Mouse (Mus musculus): Measurements from ENCODE around the gene Clec2i.
A peak's percentile ranks its signal among the peaks of the same experiment; 100 is the strongest.
"Not testable (repeated sequence)": the region's sequence is repeated elsewhere in the genome, so short reads cannot be mapped to it uniquely, and the experiment has no call there.

Clec2i gene

GRCm38 (mm10) chr6:128887091-128887790 lies at the start of gene Clec2i:
Gene Clec2i (plus strand): TSS chr6:128887588.
- DNase-seq (ENCODE audit: low read depth, low spot score) = not testable (repeated sequence)

GRCm38 (mm10) chr6:128838342-128839265 lies 48.8 kb upstream of the Clec2i start:
- peak; percentile 92 for DNase-seq (ENCODE audit: low read depth, low spot score)

GRCm38 (mm10) chr6:128839266-128839771 lies 48.1 kb upstream of the Clec2i start:
- peak; percentile 96 for DNase-seq (ENCODE audit: low read depth, low spot score)

DNA sequence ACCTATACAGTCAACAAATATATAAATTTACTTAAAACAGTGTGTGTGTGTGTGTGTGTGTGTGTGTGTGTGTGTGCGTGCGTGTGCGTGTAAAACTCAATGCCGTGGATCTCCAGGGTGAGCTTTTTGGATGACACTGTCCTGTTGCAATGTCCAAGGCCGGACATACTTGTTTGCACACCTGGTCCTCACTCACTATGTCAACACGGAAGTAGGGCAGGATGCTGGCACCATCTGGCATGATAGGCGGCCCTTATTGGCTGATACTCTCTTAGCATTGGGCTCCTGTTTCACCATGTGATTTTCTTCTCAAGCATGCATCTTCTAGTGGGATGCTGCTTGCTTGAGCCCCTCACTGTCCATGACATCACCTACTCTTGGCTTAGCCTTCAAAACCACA lies 47.5 kb upstream of the Clec2i start:
- DNase-seq (ENCODE audit: low read depth, low spot score) = no peak

- DNase-seq (ENCODE audit: low read depth, low spot score) = not testable (repeated sequence)
These were observed 46.7 kb upstream of the Clec2i start for GRCm38 (mm10) chr6:128840669-128841068.

- no peak for DNase-seq (ENCODE audit: low read depth, low spot score)
These were observed 45.9 kb upstream of the Clec2i start for GRCm38 (mm10) chr6:128841327-128842089.

- DNase-seq (ENCODE audit: low read depth, low spot score) = no peak
These were observed 44.9 kb upstream of the Clec2i start for GRCm38 (mm10) chr6:128842356-128842944.

GRCm38 (mm10) chr6:128842945-128843478 lies 44.4 kb upstream of the Clec2i start:
- peak; percentile 96 for DNase-seq (ENCODE audit: low read depth, low spot score)

DNA sequence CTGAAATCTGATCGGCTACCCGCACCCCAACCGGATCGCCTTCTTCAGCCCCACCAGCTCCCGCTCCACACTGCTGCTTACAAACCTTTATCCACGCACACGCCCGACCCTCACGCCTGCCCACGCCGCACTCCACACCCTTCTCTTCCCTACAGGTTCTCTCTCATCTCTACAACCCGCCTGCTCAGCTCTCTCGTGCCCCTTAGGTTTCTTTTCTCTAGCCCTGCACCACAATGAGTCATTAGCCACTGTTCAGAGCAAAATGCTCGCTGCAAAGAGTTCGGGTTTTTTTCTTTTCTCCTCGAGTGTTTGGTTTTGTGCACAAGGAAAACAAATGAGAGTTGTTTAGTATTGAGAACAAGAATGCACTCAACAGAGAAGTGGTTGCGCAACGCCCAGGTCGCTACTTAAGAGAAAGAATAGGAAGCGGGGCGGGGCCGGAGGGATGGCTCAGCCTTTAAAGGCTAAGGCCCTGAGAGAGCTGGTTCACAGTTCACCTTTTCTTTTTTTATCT lies 43.9 kb upstream of the Clec2i start:
- peak; percentile 91 for DNase-seq (ENCODE audit: low read depth, low spot score)

- DNase-seq (ENCODE audit: low read depth, low spot score) = peak; percentile 37
These were observed 43.3 kb upstream of the Clec2i start for GRCm38 (mm10) chr6:128844131-128844530.

DNA sequence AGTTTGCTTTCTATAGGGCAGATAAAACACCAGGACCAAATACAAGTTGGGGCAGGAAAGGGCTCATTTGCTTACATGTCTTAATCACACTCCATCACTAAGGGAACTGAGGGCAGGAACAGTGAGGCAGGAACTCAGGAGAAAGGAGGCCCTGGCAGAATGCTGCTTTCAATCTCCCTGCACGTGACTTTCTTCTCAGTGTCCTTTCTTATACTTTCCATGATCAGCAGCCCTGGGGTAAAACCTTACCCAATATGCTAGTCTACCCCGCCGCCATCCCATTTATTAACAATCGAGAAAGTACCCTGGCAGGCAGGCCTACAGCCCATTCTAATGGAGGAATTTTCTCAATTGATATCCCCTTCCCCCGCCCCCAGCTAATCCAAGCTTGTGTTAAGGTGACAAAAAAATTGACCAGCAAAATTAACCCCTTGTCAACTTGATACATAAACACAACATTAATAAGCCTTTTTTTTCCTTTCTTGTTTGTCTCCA lies 42.8 kb upstream of the Clec2i start:
- peak; percentile 23 for DNase-seq (ENCODE audit: low read depth, low spot score)

DNA sequence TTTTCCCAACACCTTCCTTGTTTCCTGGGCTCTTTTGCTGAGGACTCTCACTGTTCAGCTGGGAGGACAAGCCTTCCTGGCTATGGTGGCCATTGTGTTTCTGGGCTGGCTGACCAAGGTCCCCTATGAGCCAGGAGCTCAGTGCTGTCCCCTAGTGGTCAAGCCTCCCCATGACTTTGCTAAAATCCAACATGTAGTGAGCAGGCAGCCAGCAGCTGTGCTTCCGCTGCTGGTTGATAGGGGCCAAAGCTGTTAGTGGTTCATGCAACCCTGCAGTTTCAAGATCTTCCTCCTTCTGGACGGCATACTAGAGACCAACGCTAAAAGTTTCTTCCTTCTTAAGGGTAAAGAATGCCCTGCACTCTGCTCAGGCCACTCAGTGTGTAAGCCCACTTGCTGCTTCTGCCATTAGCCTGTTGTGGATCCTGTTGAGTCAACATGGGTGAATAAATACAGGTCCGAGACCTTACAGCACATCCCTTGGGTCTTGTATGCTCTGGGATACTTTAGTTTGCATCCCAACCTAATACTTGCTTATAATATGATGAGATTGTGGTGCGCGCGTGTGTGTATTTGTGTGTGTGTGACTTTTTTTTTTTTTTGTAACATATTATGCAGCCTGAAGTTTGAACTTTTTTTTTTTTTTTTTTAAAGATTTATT lies 41.9 kb upstream of the Clec2i start:
- DNase-seq (ENCODE audit: low read depth, low spot score) = peak; percentile 94

DNA sequence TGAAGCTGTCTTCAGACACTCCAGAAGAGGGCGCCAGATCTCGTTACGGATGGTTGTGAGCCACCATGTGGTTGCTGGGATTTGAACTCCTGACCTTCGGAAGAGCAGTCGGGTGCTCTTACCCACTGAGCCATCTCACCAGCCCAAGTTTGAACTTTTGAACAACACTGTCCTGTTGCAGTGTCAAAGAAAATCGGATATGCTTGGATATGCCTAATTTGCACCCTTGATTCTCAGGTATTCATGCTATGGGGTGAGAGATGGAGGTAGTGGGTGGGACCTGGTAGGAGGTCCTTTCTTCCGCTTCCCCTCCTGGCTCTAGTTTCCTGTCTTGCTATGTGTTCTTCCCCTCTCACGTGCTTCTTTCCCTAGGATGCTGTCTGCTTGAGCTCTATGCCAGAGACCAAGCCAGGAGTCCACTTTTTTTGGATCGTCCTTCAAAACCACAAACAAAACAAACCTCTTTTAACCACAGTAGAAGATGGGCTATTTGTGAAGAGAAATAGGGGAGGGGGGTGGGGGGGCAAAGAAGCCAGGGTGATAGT lies 41.3 kb upstream of the Clec2i start:
- no peak for DNase-seq (ENCODE audit: low read depth, low spot score)

- no peak for DNase-seq (ENCODE audit: low read depth, low spot score)
These were observed 40.0 kb upstream of the Clec2i start for GRCm38 (mm10) chr6:128847401-128847800.

- peak; percentile 68 for DNase-seq (ENCODE audit: low read depth, low spot score)
These were observed 37.5 kb upstream of the Clec2i start for GRCm38 (mm10) chr6:128849902-128850301.

GRCm38 (mm10) chr6:128850671-128851070 lies 36.7 kb upstream of the Clec2i start:
- no peak for DNase-seq (ENCODE audit: low read depth, low spot score)

DNA sequence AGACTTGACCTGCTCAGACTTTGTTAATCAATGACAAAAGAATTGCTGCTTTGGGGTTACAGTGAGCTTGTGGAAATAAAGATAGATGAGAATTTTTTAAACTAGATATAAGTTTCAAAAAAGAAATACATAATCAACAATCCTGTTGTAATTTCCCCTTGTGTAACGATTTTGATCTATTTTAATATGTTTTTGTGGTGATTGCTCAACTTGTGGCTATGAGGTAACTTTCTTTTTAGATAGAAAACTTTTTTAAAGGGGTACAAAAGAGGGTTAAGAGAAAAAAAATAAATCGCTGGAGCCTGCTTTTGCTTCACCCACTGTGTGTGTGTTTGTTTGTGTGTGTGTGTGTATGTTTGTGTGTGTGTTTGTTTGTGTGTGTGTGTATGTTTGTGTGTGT lies 36.2 kb upstream of the Clec2i start:
- no peak for DNase-seq (ENCODE audit: low read depth, low spot score)

DNA sequence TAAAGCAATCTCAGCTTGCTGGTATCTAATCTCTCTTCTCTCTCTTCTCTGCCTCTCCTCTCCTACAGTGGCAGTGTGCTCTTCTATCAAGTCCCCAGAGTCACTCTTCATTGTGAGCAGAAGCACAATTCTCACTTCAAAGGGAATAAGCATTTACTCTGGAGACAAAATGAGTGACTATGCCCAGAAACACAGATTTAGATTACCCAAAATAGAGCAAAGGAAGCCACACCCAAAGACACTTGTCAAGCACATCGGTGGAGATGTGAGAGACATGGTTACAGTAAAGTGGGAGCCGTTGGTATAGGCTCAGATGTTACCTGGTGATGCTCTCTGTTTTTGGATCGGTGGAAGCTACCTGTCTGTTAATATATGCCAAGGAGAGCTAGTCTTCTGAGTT lies 34.6 kb upstream of the Clec2i start:
- no peak for DNase-seq (ENCODE audit: low read depth, low spot score)

DNA sequence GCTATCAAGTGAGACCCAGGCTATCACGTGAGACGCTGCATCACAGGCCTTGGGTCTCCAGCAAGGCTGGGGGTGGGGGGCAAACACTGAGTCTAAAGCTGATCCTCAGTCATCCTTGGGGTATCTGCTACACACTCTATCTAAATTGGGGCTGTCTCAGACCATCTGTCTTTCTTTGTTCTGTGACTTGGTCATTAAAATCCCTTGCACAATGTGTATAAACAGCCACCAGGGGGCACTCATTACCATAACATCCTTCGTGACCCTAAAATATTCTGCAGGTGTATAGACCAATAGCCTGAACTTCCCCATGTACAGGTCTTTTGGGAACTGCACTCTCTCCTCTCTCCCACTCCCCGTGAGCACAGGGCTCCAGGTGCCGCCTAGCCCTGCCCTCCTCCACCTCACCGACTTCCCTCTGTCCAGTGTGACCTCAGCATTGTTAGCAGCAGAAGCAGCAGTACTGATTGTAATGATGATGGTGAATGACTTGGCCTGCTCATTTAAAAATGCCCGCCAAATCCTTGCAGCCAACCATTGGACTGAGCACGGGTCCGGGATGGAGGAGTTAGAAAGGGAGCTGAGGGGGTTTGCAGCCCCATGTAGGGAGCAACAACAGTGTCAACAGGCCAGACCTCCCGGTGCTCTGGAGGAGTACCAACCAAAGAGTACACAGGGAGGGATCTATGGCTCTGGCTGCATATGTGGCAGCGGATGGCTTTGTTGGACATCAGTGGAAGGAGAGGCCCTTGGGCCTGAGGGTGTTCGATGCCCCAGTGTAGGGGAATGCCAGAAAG lies 33.2 kb upstream of the Clec2i start:
- peak; percentile 82 for DNase-seq (ENCODE audit: low read depth, low spot score)
